Mouse (Mus musculus): ENCODE data around the gene Zfp429.
"Not testable (repeated sequence)": the region's sequence is repeated elsewhere in the genome, so short reads cannot be mapped to it uniquely, and the experiment has no call there.

The Zfp429 gene

DNA sequence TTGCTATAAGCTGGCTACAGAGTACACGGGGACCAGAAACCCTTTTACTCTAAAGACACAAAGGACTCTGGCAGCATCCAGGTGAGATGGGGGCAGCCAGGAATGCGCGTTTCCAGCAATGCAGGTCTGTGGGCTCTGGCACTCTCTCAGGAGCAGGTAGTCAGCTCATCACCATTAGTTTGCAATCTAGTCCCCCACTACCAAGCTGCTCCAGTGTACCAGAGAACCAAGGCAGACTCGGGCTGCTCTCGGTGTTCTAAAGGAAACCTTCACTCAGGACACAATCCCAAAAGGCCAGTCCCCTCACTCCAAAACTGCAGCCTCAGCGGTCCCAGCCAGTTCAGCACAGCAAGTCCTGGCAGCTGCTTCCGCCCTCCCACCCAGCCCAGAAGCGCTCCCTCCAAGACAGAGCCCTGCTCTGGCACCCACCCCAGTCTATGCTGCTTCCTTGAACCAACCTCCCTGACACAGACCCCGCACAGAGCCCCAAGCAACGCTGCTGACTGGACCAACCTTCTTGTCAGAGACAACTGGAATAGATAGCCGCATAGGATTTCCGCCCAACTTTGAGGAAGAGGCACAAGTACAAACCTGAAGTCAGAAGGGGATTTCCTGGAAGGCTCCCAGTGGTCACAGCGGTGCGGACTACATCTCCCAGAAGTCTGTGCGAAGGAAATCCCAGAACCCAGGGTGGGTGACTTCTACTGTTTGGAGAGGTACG, at the start of gene Zfp429:
Zfp429 (minus strand) TSS at position 637 of the 721 bp plus-strand sequence.
- in situ Hi-C loops (cut with MboI; ENCODE audit: low sequenced_read_pairs), result not testable (repeated sequence)

DNA sequence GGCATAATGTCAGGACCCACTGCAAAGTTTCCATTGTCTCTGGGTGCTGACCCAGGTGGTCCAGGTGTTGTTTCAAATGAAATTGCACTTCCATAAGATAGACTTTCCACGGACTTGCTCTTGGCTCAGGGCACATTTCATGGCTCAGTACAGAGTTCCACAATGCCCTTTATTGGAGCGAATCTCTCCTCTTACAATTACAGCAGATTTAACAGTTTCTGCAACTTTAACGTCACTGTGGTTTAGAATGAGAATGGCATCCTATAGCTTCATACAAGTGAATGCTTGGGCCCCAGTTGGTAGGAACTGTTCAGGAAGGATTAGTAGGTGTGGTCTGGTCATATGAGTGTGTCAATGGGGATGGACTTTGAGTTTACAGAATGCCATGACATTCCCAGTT, 37.5 kb upstream of the Zfp429 start:
- in situ Hi-C loops (cut with MboI; ENCODE audit: low sequenced_read_pairs), result not testable (repeated sequence)

DNA sequence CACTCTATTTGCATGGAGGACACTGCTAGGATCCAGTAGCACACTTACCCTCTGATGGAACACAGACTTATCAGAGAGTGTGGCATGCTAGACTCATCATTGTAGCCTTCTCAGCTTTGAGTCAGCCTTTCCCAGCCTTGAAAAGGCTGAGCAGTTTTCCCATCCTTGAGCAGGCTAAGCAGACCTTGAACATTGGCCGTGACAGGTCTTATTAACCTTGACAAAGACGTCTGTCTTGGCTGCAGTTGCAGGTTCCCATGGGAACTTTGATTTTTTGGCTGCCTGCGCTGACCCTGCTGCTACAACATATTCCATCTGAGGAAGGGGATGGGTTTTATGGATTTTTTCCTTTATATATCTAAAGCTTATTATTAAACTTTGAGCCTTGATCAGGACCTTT, 28.5 kb upstream of the Zfp429 start:
- in situ Hi-C loops (cut with MboI; ENCODE audit: low sequenced_read_pairs), result no loop called here

- in situ Hi-C loops (cut with MboI; ENCODE audit: low sequenced_read_pairs), result not testable (repeated sequence)
Observed at GRCm38 (mm10) chr13:67425699-67426098, 26.1 kb upstream of the Zfp429 start.

DNA sequence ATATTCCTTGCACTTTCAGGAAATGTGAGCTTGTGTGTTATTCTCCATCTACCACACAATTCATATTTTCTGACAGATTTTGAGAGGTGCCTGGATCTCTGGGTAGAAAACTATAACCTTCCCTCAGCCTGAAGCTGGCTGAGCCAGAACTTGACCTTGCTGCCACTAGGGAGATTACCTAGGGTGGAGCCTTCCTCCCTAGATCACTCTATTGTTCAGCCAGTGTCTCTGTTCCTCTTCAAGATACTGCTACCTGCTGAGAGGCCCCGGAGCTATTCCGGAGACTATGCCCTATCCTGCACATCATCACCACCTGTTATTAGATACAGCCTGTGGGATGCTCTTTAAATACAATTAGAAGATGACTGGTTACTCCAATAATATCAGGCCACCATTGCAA, 22.9 kb upstream of the Zfp429 start:
- in situ Hi-C loops (cut with MboI; ENCODE audit: low sequenced_read_pairs), result loop anchor here (25.0 kb wide), 1 partner anchor 415 kb away; the partner anchor contains the start of gene Gm10037

DNA sequence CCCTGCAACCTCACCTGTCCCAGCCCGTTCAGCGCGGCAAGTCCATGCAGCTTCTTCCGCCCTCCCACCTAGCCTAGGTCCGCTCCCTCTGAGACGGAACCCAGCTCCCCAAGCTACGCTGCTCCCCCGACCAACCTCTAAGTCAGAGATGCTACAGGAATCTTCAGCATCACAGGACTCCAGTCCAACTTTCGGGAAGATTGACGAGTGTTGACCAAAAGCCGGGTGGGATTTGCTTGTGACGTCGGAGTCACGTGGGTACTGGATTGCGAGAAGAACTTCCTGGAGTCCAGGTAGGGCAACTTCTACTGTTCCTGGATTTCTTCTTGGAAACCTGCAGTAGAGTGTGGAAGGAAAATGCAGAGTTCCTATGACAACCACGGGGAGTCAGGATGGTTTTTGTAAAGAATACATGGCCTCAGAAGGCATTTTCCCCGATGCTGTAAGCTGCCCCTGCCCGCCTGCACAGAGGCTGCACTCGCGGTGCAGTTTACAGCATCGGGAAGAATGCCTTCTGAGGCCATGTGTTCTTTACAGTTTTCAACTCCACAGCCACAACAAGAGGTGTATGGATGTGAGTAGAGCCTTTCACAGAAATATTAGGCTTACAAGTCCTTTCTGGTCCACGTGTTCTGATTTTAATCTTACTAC, 21.7 kb upstream of the Zfp429 start, which contains the start of gene Zfp459:
Zfp459 (minus strand) TSS at position 212 of the 651 bp plus-strand sequence.
- in situ Hi-C loops (cut with MboI; ENCODE audit: low sequenced_read_pairs), result loop anchor here (25.0 kb wide), 1 partner anchor 416 kb away; the partner anchor contains the start of gene Gm10037

GRCm38 (mm10) chr13:67420558-67421206, 21.1 kb upstream of the Zfp429 start:
- in situ Hi-C loops (cut with MboI; ENCODE audit: low sequenced_read_pairs), result loop anchor here (25.0 kb wide), 1 partner anchor 417 kb away; the partner anchor contains the start of gene Gm10037

DNA sequence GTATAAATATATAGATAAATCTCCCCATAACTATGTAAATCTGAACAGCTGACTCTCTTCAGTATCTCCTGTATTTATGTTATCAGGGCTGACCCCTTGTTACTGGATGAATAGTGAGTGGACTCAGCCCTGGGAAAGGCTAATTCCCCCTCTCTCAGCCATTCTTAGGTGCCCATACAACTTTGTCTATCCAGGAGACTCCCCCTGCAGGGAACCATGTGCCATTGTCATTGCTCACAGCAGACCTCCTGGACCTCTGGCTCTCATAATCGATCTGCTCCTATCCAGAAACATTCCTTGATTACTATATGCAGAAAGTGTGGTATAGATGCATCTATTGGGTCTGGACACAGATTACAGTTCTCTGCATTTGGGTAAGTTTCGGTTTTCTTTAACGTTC, 17.2 kb upstream of the Zfp429 start:
- in situ Hi-C loops (cut with MboI; ENCODE audit: low sequenced_read_pairs), result loop anchor here (25.0 kb wide), 1 partner anchor 420 kb away; the partner anchor contains the start of gene Gm10037

DNA sequence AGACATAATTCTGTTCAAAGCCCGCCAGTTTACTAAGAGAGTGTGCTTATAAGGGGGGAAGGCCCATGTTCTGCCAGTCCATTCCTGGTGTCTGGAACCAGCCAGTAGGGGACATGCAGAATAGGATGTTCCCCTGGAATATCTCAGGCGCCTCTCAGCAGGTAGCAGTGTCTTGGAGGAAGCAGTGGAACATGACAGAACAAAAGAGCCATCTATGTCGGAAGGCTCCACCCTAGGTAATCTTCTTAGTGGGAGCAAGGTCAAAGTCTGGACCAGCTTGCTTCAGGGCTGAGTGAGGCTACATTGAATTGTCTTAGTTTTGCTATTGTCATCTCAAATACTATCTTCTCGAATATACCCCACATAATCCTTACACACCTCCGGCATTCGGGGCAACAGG, 16.1 kb upstream of the Zfp429 start:
- in situ Hi-C loops (cut with MboI; ENCODE audit: low sequenced_read_pairs), result loop anchor here (25.0 kb wide), 1 partner anchor 422 kb away; the partner anchor contains the start of gene Gm10037

DNA sequence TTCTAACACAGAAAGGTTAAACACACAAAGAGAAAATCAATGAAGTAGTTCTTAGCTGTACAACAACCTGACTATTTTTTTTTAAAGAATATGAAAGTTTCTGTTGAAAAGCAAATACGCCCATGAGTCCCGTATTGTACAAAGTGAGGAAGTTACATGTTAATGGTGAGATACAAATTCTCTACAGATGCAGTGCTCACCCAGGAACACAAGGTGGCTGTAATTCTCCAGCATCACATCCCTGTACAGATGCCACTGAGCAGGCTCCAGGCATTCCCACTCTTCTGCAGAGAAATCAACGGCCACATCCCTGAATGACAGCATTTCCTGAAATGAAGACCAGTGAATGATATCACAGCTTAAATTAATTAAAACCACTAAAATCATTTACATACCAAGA, 14.0 kb upstream of the Zfp429 start:
- in situ Hi-C loops (cut with MboI; ENCODE audit: low sequenced_read_pairs), result loop anchor here (25.0 kb wide), 1 partner anchor 424 kb away; the partner anchor contains the start of gene Gm10037

DNA sequence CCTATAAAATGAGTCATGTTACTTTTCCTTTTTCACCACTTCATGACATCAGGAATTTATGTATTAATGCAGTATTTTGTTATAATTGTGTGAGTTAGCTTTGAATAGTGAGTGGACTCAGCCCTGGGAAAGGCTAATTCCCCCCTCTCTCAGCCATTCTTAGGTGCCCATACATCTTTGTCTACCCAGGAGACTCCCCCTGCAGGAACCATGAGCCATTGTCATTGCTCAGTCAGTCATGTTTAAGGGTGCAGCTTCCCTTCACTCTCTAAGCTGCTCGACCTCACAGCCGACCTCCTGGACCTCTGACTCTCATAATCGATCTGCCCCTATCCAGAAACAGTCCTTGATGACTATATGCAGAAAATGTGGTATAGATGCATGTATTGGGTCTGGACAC, 23.4 kb downstream of the Zfp429 start:
- in situ Hi-C loops (cut with MboI; ENCODE audit: low sequenced_read_pairs), result not testable (repeated sequence)

DNA sequence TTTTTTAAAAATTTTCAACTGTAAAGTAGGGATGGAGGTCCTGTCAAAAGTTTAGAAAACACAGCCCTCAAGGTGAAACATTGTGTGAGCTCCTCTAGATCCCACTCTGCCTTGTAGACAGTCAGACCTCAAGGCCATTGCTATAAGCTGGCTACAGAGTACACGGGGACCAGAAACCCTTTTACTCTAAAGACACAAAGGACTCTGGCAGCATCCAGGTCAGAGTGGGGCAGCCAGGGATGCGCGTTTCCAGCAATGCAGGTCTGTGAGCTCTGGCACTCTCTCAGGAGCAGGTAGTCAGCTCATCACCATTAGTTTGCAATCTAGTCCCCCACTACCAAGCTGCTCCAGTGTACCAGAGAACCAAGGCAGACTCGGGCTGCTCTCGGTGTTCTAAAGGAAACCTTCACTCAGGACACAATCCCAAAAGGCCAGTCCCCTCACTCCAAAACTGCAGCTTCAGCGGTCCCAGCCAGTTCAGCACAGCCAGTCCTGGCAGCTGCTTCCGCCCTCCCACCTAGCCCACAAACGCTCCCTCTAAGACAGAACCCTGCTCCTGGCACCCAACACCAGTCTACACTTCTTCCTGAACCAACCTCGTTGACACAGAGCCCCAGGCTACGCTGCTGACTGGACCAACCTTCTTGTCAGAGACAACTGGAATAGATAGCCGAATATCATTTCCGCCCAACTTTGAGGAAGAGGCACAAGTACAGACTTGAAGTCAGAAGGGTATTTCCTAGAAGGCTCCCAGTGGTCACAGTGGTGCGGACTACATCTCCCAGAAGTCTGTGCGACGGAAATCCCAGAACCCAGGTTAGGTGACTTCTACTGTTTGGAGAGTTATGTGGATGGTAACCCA, 24.3 kb downstream of the Zfp429 start, which contains the start of the genes Gm28041 and Zfp456:
Gm28041 (minus strand) TSS at position 684 of the 862 bp plus-strand sequence.
Zfp456 (minus strand) TSS at position 761 of the 862 bp plus-strand sequence.
- in situ Hi-C loops (cut with MboI; ENCODE audit: low sequenced_read_pairs), result not testable (repeated sequence)

- in situ Hi-C loops (cut with MboI; ENCODE audit: low sequenced_read_pairs), result no loop called here
Observed at GRCm38 (mm10) chr13:67360131-67360744, 39.4 kb downstream of the Zfp429 start, which contains the start of the genes Gm28044 and Zfp953. Gene Gm28044, minus strand, starts transcription at chr13:67360536. Gene Zfp953, minus strand, starts transcription at chr13:67360605.

DNA sequence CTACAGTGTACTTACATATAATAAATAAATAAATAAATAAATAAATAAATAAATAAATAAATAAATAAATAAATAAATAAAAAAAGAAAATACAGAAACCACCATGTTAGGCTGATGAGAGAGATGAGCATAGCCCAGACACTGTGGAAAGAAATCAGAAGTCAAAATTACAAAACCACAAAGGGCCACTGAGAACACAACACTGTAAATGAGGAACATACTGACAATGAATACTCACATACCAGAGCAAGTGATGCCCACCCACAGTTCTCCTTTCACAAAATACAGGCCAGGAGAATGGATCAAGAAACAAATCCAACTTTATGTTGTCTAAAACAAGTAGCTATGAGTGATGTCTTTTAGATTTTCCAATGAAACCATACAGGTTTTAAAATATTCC, 47.8 kb downstream of the Zfp429 start:
- in situ Hi-C loops (cut with MboI; ENCODE audit: low sequenced_read_pairs), result no loop called here

- in situ Hi-C loops (cut with MboI; ENCODE audit: low sequenced_read_pairs), result no loop called here
Observed at GRCm38 (mm10) chr13:67343422-67343821, 56.2 kb downstream of the Zfp429 start.

Data from CH12F3 (cell line).